Mouse (Mus musculus) gastrocnemius, postnatal 25 days (tissue): ENCODE measurements around the gene Gfer. TPM values are rescaled to one million over a fixed set of nuclear protein-coding genes. Genes with fewer than 3 reads are reported as not detected.
"Not testable (repeated sequence)": the region's sequence is repeated elsewhere in the genome, so short reads cannot be mapped to it uniquely, and the experiment has no call there.

Source experiments
- DNase-seq: peaks from one replicate; pipeline ENCODE4 v3.0.0; 2022
- total RNA-seq, 2 experiments: library from RNA; stranded (reverse); gene quantifications; 1 replicate in 1 of 2; 2 replicates in 1 of 2; pipeline ENCODE4 v1.2.3; 2021

Gene Gfer
- total RNA-seq, 2 experiments from 2014 or later = 24.1 to 30.1 TPM

- DNase-seq = no peak
These were observed 26.4 kb upstream of the Gfer start for GRCm38 (mm10) chr17:24722220-24722924.

DNA sequence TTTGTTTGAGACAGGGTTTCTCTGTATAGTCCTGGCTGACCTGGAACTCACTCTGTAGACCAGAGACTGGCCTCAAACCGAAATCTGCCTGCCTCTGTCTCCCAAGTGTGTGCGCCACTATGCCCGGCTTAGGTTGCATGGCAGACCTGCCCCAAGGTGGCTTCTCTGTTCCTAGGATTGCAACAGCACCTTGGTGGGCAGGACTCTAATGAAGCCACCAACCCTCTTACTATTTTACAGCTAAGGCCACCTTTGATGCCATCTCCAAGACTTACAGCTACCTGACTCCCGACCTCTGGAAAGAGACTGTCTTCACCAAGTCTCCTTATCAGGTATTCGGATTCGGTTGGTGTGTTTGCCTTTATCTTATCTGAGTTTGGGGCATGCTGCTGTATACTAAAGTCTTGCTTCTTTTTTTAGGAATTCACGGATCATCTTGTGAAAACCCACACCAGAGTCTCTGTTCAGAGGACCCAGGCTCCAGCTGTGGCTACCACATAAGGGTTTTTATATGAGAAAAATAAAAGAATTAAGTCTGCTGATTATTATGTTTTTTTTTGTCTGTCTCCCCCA is 25.5 kb upstream of the Gfer start:
- DNase-seq = not testable (repeated sequence)

DNA sequence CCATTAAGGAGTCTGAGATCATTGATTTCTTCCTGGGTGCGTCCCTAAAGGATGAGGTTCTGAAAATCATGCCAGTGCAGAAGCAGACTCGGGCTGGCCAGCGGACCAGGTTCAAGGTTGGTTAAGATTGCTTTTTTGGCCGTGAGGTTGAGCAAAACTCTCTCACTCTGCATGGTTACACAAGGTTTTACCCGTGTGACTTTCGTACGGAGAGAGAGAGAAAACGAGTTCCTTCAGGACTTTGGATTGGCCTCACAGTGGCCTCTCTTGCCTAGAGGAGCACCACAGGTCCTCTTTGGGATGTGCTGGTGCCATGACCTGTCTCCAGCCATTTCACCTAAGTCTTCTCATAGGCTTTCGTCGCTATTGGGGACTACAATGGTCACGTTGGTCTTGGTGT is 24.7 kb upstream of the Gfer start:
- DNase-seq = not testable (repeated sequence)

DNA sequence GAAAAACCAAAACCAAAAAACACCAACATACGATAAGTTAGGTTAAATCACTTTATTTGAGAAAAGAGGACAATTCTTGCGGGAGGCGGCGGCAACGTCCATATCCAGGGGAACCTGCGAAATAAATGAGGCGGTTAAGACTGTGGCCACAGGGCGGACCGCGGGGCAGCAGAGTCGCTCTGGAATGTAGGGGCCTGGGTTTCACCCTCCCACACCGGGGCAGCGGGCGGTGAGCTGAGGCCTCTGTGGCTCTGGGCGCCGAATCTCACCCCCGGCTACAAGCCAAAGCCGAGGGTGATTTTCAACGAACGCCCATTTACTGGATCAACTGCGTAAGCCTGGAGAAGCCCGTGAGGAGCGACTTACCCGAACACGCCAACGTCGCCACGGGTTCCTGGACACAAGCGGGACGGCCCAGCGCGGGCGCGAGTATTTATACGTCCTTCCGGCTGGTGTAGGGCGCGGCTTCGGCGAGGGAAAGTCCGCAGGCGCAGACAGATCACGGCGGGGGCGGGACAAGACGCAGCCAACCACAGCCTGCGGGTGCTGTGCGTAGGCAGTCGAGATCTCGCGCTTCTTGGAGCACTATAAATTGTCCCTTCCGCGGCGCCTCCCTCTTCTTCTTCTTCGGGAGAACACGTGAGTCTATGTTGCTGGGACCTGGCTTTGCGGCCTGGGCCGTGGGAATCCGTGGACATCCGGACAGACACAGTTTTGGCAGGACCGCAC is 23.7 kb upstream of the Gfer start:
- peak; percentile 98 for DNase-seq

DNA sequence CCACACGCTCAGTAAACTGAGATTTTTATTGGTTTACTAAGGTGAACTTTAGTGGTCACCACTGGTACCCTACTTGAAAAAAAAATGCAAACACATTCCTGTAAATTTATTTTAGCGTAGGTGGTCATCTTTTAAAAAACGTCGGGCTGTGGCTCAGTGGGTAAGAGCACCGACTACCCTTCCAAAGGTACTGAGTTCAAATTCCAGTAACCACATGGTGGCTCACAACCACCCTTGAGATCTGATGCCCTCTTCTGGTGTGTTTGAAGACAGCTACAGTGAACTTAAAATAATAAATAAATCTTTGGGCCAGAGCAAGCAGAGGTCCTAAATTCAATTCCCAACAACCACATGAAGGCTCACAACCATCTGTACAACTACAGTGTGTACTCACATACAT is 23.0 kb upstream of the Gfer start:
- DNase-seq = not testable (repeated sequence)

DNA sequence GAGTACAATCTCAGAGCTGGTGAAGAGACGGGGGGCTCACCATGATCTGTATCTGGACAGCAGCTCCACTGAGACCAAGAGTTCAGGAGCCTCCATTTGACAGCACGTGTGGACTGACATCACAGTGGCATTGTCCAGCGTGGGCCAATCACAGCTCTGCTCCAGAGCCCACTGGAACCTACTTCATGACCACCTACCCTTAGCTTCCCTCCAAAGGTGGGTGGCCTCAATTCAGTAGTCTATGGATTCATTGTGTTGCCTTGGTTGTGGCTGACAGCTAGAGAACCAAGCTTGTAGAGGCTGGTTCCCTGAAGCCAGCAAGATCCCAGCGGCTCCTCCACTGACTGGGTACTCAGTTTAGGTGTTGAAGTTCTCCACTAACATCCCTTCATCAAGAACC is 22.0 kb upstream of the Gfer start, which contains the start of the genes Rnf151 and Rps2:
Gene Rnf151 (minus strand): TSS at position 121 of the 400 bp plus-strand sequence.
Gene Rps2 (plus strand): TSS at position 174 of the 400 bp plus-strand sequence.
- no peak for DNase-seq

DNA sequence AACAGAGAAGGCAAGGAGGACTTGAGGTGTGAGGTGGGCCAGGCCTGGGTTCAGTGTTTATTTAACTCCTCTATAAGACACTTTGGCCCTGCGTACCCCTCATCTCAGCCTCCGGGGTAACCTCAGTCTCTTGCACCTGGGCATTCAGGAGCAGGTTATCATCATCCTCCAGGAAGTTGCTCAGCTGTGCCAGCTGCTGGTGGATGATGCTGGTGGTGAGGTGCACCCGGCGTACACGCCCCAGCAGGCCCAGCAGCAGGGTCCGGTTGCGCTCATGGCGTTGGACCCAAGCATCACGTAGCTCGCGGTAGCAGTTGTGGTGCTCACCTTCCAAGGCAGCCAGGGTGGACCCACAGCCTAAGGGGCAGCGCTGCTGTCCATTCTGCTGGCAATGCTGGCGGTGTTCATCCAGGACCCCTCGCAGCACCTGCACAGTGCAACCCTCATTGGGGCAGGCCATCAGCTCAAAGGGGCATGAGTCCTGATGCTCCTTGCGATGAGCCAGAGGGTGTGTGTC is 20.3 kb upstream of the Gfer start:
- no peak for DNase-seq

GRCm38 (mm10) chr17:24715556-24715955 is 19.6 kb upstream of the Gfer start:
- no peak for DNase-seq

DNA sequence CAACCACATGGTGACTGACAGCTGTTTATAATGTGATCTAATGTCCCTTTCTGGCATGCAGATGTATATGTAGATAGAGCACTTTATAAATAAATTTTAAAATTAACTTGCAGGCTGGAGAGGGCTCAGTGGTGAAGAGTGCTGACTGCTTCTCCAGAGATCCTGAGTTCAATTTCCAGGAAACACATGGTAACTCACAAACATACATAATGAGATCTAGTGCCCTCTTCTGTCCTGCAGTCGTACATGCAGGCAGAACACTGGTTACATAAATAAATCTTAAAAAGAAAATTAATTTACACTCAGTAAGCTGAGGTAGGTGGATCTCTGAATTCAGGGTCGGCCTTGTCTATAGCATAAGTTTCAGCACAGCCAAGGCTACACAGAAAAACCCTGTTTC is 12.7 kb upstream of the Gfer start:
- no peak for DNase-seq

DNA sequence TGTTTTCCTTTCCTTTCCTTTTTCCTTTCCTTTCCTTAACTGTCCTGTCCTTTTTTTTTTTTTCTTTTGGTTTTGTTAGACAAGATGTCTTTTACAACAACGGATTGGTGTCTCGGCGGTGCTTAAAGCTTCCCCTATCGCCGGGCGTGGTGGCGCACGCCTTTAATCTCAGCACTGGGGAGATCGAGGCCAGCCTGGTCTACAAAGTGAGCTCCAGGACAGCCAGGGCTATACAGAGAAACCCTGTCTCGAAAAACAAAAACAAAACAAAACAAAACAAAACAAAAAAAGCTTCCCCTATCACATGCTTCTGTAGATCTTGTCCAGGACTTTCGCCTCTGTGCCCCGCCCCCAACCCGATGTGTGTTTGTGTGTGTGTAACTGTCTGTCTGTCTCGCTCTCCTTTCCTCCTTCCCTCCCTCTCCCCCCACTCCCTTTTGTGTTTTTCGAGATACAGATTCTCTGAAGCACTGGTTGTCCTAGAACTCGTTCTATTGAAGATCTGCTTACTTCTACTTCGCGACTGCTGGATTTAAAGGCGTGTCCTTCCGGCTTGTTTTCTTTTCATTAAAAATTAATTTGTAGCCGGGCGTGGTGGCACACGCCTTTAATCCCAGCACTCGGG is 12.0 kb upstream of the Gfer start:
- DNase-seq = no peak

DNA sequence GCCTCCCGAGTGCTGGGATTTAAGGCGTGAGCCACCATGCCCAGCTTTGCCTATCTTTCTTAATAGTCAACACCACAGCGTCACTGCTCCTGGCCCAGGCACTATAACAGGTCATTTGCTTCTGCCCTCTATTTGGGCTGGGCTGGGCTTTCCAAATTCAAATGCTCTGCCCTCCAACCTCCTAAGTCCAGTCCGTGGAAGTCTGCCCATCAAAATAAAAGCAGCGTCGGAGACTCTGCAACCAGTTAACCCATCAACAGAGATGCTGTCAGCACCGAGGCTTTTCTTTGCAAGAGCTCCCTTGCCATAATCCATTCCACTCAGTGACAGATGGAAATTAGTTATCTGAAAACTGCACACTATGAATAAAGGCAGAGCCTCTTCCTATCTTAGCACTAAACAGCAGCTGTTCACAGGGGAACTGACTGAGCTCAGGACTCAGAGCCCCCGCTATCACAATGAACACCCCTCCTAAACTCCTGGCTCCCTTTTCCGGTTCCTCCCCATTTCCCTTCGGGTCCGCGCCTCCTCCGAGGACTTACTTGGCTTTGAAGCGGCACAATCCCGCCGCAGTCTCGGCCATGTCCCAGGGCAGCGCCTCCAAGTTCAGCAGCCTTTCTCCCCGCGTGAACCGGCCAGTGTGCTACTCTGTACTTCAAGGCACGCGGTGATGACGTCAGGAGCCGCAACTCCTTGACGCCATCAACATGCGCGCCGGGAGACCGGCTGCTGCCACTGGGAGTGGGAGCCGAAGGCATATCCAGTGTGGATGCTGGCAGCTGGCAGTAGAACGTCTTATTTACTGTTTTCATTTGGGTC is 11.2 kb upstream of the Gfer start, which contains the start of gene Tbl3:
Gene Tbl3 (minus strand): TSS at position 679 of the 819 bp plus-strand sequence.
- peak; percentile 87 for DNase-seq

DNA sequence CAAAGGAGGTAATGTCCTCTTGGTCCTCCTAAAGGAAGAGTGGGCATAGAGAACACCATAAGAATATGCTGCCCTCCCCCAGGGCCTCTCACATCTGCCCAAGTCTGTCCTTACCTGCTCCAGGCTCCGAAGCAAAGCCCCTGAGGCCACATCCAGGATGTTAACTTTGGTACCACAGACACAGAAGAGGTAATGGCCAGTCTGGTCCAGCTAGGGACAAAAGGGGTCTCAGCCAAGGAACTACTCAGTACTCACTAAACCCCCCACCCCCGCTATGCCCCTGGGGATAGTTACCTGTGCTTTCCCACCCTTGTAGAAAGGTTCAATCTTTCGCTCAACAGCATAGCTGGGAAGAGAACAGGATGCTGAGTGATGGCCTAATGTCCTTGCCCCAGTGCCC is 9.9 kb upstream of the Gfer start:
- no peak for DNase-seq

GRCm38 (mm10) chr17:24701251-24701650 is 5.3 kb upstream of the Gfer start:
- DNase-seq = no peak

DNA sequence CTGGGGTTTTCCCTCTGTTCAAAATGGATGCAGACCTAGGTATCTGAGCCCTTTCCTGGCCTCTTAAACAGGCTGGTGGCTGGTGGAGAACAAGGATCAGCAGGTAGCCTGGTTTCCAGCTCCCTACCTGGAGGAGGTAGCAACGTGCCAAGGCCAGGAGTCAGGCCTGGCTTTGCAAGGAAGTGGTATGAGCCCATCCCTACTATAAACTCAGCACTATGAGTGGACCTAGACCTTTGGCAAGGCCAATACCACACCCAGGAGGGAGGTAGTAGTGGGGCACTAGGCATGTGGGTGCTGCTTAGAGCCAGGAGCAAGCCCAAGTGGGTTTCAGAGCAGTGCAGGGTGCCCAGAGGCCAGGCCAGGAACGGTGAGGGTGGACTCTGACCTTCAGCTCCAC is 3.5 kb upstream of the Gfer start:
- DNase-seq = no peak

DNA sequence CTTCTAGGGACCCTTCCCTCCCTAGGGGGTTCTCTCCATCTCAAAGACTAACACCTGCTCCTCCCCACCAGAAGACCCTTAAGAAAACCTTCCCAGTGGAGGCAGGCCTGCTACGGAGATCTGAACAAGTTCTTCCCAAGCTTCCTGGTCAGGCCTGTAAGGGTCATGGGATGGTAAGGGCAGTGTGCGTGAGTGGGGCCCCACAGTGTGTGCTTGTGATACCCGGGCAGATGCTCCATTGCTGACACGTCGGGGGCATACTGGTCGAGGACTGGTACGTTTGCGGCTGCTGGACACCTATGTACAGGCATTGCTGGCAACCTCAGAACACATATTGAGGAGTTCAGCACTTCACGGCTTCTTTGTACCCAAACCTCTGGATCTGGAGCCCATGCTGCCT is 2.8 kb upstream of the Gfer start:
- no peak for DNase-seq

GRCm38 (mm10) chr17:24697985-24698384 is 2.0 kb upstream of the Gfer start:
- no peak for DNase-seq

DNA sequence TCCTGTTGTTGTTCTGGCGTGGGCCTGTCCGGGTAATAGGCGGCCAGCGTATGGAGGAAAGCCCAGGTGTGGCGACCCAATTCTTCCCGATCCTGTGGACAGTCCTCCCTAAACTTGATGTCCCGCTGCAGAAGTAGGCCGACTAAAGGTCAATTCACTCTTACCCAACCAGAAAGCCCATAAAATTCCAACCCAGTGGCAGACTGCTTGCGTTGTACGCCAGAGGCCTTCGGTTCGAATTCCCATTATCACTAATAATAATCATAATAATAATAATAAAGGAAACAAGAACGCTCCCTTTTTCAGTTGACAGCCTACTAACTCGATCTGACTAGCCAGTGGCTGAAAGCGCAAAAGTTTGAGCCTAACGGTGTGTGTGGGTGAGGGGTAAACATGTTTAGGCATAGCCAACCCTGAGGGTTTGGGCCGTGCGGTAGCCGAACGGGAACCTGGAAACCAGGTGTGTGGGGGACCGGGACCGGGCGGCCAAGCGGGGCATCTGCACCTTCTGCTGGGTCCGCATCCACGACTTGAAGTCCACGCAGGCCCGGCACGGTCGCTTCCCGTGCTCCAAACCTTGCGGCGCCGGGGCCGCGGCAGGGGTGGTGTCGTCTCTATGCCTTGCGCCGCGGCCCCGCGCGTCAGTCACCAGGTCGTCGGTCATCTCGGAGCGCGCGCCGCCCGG is 488 bp downstream of the Gfer start:
- DNase-seq = no peak

GRCm38 (mm10) chr17:24692385-24692784 is 3.6 kb downstream of the Gfer start:
- no peak for DNase-seq

GRCm38 (mm10) chr17:24689251-24690081 is 6.5 kb downstream of the Gfer start, which contains the start of gene Syngr3:
Gene Syngr3 (minus strand): TSS chr17:24689955.
- DNase-seq = no peak

- DNase-seq = no peak
These were observed 8.4 kb downstream of the Gfer start for GRCm38 (mm10) chr17:24687599-24687998.
